ENCODE assay signal across 22 mouse cellular contexts in genomic region chr12:67449109-67449508, GRCm38 (mm10).
DNase-seq lines count a peak whose midpoint lies in the region; ATAC-seq lines count a peak whose summit lies in the region.
"Had no signal": no experiment of that assay in that cellular context is flagged by ENCODE, and none has a peak within 500 bp of the region (broad histone marks: within the 10 kb centered on the region; RNA-seq: fewer than 3 reads in every experiment).

No protein-coding gene starts in this region.

- H3K4me3 ChIP-seq in hindbrain, embryonic 12.5 days: no peak overlapping the region
- H3K4me3 ChIP-seq in hindbrain, embryonic 10.5 days: no peak overlapping the region
- no peak overlapping the region for H3K4me3 ChIP-seq in midbrain, embryonic 14.5 days (replicated peaks; ENCODE audit: low read depth, low read length)
- no peak overlapping the region for H3K4me3 ChIP-seq in midbrain, embryonic 15.5 days
- H3K4me3 ChIP-seq: embryonic facial prominence, embryonic 12.5 days; forebrain, embryonic 15.5 days; heart, embryonic 13.5 days; intestine, embryonic 15.5 days had no signal

- H3K36me3 ChIP-seq in hindbrain, embryonic 12.5 days: no peaks in the 10 kb centered on the region
- H3K36me3 ChIP-seq in hindbrain, embryonic 10.5 days: no peaks in the 10 kb centered on the region
- H3K36me3 ChIP-seq in midbrain, embryonic 14.5 days (ENCODE audit: control insufficient read depth, insufficient read depth, low read length): no peaks in the 10 kb centered on the region
- no peaks in the 10 kb centered on the region for H3K36me3 ChIP-seq in midbrain, embryonic 15.5 days (replicated peaks)
- H3K36me3 ChIP-seq: embryonic facial prominence, embryonic 12.5 days; forebrain, embryonic 15.5 days; G1E; heart, embryonic 13.5 days; intestine, embryonic 15.5 days had no signal

- no peak overlapping the region for H3K4me2 ChIP-seq in hindbrain, embryonic 12.5 days (replicated peaks)
- H3K4me2 ChIP-seq in midbrain, embryonic 14.5 days (ENCODE audit: low read length): no peak overlapping the region
- H3K4me2 ChIP-seq in midbrain, embryonic 15.5 days: no peak overlapping the region
- H3K4me2 ChIP-seq: embryonic facial prominence, embryonic 12.5 days; forebrain, embryonic 15.5 days; heart, embryonic 13.5 days; intestine, embryonic 15.5 days had no signal

- no peaks in the 10 kb centered on the region for H3K4me1 ChIP-seq in hindbrain, embryonic 12.5 days
- H3K4me1 ChIP-seq in hindbrain, embryonic 10.5 days (replicated peaks): no peaks in the 10 kb centered on the region
- no peaks in the 10 kb centered on the region for H3K4me1 ChIP-seq in midbrain, embryonic 14.5 days (ENCODE audit: control insufficient read depth, insufficient read depth, low read length)
- H3K4me1 ChIP-seq in midbrain, embryonic 15.5 days: no peaks in the 10 kb centered on the region
- H3K4me1 ChIP-seq: embryonic facial prominence, embryonic 12.5 days; forebrain, embryonic 15.5 days; heart, embryonic 13.5 days; intestine, embryonic 15.5 days had no signal

- no peak overlapping the region for H3K27ac ChIP-seq in hindbrain, embryonic 12.5 days
- no peak overlapping the region for H3K27ac ChIP-seq in hindbrain, embryonic 10.5 days
- H3K27ac ChIP-seq in midbrain, embryonic 14.5 days (replicated peaks; ENCODE audit: low read depth, low read length): no peak overlapping the region
- no peak overlapping the region for H3K27ac ChIP-seq in midbrain, embryonic 15.5 days
- H3K27ac ChIP-seq: embryonic facial prominence, embryonic 12.5 days; forebrain, embryonic 15.5 days; heart, embryonic 13.5 days; intestine, embryonic 15.5 days had no signal

- peak; percentile 9 for DNase-seq in embryo, embryonic 10.5 days (ENCODE audit: low spot score)
- DNase-seq in embryo, embryonic 9.5 days (ENCODE audit: extremely low spot score): no peak
- DNase-seq in hindbrain, embryonic 10.5 days (ENCODE audit: low spot score): no peak
- peak; percentile 27 for DNase-seq in midbrain, embryonic 14.5 days
- peak; percentile 9 for DNase-seq in mesoderm, embryonic 11.5 days (ENCODE audit: low read depth, low spot score)
- DNase-seq: adrenal gland, adult 8-10 months; adrenal gland, postnatal 36 days; B cell, adult 2 months; cerebellum, adult 11 months; cerebellum, adult 8-10 months; cerebellum, postnatal 25 days; gastrocnemius, postnatal 36 days; heart, adult 11 months; heart, postnatal 36 days had no signal

- H3K27me3 ChIP-seq in hindbrain, embryonic 12.5 days: no peaks in the 10 kb centered on the region
- no peaks in the 10 kb centered on the region for H3K27me3 ChIP-seq in hindbrain, embryonic 10.5 days (ENCODE audit: insufficient read depth, poor library complexity, severe bottlenecking)
- H3K27me3 ChIP-seq in midbrain, embryonic 14.5 days (ENCODE audit: control insufficient read depth, insufficient read depth, low read length): no peaks in the 10 kb centered on the region
- no peaks in the 10 kb centered on the region for H3K27me3 ChIP-seq in midbrain, embryonic 15.5 days (replicated peaks)
- H3K27me3 ChIP-seq: embryonic facial prominence, embryonic 12.5 days; forebrain, embryonic 15.5 days; heart, embryonic 13.5 days; intestine, embryonic 15.5 days had no signal

- no peak overlapping the region for H3K9ac ChIP-seq in hindbrain, embryonic 12.5 days
- no peak overlapping the region for H3K9ac ChIP-seq in midbrain, embryonic 14.5 days (replicated peaks; ENCODE audit: low read length)
- no peak overlapping the region for H3K9ac ChIP-seq in midbrain, embryonic 15.5 days
- H3K9ac ChIP-seq: embryonic facial prominence, embryonic 12.5 days; forebrain, embryonic 15.5 days; heart, embryonic 13.5 days; intestine, embryonic 15.5 days had no signal

- no peaks in the 10 kb centered on the region for H3K9me3 ChIP-seq in hindbrain, embryonic 12.5 days (replicated peaks)
- H3K9me3 ChIP-seq in hindbrain, embryonic 10.5 days: no peaks in the 10 kb centered on the region
- H3K9me3 ChIP-seq in midbrain, embryonic 14.5 days (ENCODE audit: control insufficient read depth, low read length): no peaks in the 10 kb centered on the region
- H3K9me3 ChIP-seq in midbrain, embryonic 15.5 days: no peaks in the 10 kb centered on the region
- H3K9me3 ChIP-seq: embryonic facial prominence, embryonic 12.5 days; forebrain, embryonic 15.5 days; heart, embryonic 13.5 days; intestine, embryonic 15.5 days had no signal

- ATAC-seq in hindbrain, embryonic 12.5 days (ENCODE audit: low FRiP score): peak; percentile 58; the same call in 1 of the 2 replicates
- ATAC-seq in midbrain, embryonic 14.5 days (ENCODE audit: low FRiP score, low TSS enrichment): no peak
- no peak for ATAC-seq in midbrain, embryonic 15.5 days (replicated peaks)
- ATAC-seq: CD4-positive, CD25-positive, alpha-beta regulatory T cell, adult 4 months; forebrain, embryonic 15.5 days; intestine, embryonic 15.5 days had no signal

- WGBS in hindbrain, embryonic 12.5 days: 43% methylated on average over 1 of the region's 1 CpGs
- WGBS in hindbrain, embryonic 10.5 days: 83% methylated on average over 1 of the region's 1 CpGs
- 43% methylated on average over 1 of the region's 1 CpGs for WGBS in midbrain, embryonic 14.5 days
- 47% methylated on average over 1 of the region's 1 CpGs for WGBS in midbrain, embryonic 15.5 days

Comparison
In these comparisons a context has a peak if more than half of its experiments do, and no peak if none do; other contexts are left out.
1. DNase-seq: peak in embryo, embryonic 10.5 days (single experiment), midbrain, embryonic 14.5 days (single experiment) and mesoderm, embryonic 11.5 days (single experiment); none in embryo, embryonic 9.5 days (single experiment) and hindbrain, embryonic 10.5 days (single experiment).